Mouse (Mus musculus): ENCODE data around the gene Ddx39b.

Gene Ddx39b

DNA sequence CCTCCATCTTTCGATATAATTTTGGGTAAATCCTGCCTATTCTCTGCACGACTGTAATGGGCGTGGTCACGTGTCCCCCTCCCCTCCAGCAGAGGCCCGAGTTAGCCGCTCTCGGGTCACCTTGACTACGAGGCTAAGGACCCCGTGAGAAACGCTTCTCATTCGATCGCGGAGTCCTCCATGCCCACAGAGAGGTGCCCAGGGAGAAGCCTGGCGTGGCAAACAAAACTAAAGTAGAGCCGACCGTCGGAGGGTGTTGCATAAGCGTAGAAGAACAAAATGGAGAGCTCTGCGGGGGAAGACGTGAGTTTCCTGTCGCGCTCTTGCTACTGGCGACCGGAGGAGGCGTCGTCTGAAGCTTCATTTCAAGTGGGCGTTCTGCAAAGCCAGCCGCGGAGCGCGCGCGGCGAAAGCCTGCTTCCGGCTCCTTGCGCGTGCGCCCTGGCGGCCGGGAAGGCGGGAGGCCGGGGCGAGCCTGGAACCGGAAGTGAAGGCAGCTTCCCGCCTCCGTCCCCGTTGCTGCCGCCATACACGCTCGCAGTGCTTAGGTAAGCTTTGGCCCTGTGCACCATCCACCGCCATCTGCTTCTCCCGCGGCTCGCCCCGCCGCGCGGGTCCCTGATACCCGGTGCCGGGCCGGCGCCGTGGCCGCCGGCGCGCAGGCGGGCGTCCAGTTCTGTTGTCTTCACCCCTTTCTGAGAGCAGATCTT is at the start of gene Ddx39b:
Gene Ddx39b (plus strand): TSS at position 442 of the 710 bp plus-strand sequence.
- DNase-seq (ENCODE audit: low read depth, low spot score) = peak; percentile 99

DNA sequence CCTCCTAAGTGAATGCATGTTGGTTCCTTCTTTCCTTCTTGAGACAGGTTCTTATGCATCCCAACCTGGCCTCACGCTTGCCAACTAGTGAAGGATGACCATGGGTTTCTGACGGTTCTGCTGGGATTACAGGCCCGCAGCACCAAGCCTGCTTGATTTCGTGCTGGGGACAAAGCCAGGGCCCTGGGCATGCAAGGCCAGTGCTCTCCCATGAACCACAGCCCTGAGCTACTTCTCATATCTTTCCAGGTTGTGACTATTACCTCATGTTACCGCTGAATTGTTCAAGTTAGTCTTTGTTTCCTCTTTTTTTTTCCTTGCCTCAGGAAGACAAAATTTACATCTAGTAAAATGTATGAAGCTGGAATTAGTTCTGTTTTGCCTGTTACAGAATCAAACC is 48.6 kb upstream of the Ddx39b start:
- DNase-seq (ENCODE audit: low read depth, low spot score) = no peak

DNA sequence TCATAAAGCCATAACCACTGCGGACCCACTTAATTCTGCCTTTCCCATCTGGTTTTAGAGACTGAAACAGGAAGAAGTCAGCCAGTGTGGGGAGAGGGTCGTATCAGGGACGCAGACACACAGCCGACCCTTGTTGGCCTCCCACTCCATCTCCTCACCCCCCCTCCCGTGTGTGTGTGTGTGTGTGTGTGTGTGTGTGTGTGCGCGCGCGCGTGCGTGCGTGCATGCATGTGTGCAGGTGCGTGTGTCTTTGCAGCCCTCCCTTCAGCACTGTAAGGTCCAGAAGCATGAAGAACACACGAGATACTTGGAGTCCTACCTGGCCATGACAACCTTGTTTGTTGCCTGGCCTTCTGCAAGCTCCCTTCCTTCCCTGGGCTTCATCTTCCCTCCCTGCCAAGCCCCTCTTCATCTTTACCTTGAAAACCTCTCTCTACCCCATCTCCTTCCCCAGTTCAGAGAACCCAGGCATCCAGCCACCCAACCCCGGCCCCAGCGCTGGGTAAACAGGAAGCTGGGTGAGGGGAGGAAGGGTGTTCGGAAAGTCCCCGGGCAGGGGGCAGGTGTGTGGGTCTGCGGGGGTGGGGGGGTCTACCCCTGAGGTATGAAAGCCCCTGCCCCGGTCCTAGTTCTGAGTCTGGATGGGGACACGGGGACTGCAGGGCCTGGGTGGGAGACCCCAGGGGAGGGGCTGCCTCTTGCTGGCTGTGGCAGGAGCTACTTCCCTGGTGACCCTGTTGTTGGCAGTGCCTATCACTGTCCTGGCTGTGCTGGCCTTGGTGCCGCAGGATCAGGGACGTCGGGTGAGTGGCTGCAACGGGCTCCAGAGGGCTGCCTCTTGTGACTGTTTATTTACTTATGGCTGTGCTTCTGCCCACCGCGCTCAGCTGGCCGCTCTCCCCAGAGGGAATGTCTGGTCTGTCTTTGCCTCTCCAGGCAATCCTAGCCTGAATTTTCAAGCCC is 47.4 kb upstream of the Ddx39b start, which contains the start of gene Ltb:
Gene Ltb (plus strand): TSS at position 559 of the 963 bp plus-strand sequence.
- DNase-seq (ENCODE audit: low read depth, low spot score) = no peak

DNA sequence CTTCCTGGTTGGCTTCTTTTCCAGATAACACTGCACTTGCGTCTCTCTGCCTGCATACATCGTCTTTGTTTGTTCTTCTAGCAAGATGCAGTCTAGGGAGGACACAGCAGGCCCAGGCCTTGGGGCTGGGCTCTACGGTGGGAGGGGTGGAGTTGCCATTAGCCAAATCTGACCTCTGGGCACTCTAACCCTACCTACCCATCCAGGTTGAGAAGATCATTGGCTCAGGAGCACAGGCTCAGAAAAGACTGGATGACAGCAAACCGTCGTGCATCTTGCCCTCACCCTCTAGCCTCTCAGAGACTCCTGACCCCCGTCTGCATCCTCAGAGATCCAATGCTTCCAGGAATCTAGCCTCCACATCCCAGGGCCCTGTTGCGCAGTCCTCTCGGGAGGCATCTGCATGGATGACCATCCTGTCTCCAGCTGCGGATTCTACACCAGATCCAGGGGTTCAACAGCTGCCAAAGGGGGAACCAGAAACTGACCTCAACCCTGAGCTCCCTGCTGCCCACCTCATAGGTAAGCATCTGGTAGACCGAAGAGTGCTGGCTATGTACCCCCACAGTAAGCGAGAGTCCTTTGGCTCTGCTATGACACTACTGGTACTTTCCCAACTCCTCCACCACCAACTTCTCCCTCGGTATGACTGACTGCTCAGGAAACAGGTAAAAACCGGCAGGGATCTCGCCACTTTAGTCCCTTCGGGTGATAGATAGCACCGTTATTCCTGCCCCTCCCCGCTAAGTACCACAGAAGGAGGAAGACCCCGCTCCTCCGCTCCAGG is 46.5 kb upstream of the Ddx39b start:
- DNase-seq (ENCODE audit: low read depth, low spot score) = no peak

- DNase-seq (ENCODE audit: low read depth, low spot score) = peak; percentile 77
These were observed 45.8 kb upstream of the Ddx39b start for GRCm38 (mm10) chr17:35195631-35196320.

- no peak for DNase-seq (ENCODE audit: low read depth, low spot score)
These were observed 45.3 kb upstream of the Ddx39b start for GRCm38 (mm10) chr17:35196321-35196641.

DNA sequence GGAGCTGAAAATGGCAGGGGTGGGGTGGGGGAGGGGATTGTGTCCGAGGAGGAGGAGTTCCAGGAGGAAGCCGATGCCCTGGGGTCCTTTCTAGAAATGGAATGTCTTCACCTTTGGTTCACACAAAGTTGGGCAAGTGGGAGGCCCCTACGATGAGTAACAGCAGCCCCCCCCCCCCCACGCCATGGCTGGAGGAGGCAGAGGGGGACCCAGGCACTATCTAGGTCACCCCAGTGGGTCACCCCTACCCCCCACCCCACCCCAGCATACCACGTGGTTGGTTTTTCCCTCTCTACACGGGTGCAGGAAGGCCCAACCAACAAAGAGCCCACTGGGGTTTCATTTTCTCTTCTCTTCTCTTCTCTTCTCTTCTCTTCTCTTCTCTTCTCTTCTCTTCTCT is 44.4 kb upstream of the Ddx39b start:
- no peak for DNase-seq (ENCODE audit: low read depth, low spot score)

- DNase-seq (ENCODE audit: low read depth, low spot score) = no peak
These were observed 43.5 kb upstream of the Ddx39b start for GRCm38 (mm10) chr17:35198029-35198428.

DNA sequence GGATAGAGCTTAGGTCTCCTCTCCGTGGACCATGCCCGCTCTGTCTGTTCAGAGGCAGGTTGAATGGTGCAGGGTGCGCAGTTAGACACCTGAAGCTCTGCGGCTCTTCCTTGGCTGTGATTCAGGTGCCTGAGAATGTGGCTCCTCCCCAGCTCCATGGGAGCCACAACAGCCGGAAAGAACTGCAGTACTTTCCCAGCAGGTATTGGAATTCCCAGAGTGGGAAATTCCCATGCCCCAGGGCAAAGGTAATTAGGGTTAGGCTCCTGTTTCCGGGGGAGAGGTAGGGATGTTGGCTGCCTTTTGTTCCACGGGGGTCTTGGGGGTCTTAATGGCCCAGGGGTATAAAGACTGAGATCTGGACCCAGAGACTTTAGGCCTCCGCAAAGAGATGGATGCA is 42.6 kb upstream of the Ddx39b start:
- no peak for DNase-seq (ENCODE audit: low read depth, low spot score)

- DNase-seq (ENCODE audit: low read depth, low spot score) = peak; percentile 42
These were observed 41.1 kb upstream of the Ddx39b start for GRCm38 (mm10) chr17:35200398-35200797.

- no peak for DNase-seq (ENCODE audit: low read depth, low spot score)
These were observed 40.4 kb upstream of the Ddx39b start for GRCm38 (mm10) chr17:35201128-35201527.

GRCm38 (mm10) chr17:35201787-35202186 is 39.8 kb upstream of the Ddx39b start, which contains the start of gene Tnf:
Gene Tnf (minus strand): TSS chr17:35202007.
- DNase-seq (ENCODE audit: low read depth, low spot score) = no peak

GRCm38 (mm10) chr17:35202442-35202841 is 39.1 kb upstream of the Ddx39b start:
- DNase-seq (ENCODE audit: low read depth, low spot score) = no peak

DNA sequence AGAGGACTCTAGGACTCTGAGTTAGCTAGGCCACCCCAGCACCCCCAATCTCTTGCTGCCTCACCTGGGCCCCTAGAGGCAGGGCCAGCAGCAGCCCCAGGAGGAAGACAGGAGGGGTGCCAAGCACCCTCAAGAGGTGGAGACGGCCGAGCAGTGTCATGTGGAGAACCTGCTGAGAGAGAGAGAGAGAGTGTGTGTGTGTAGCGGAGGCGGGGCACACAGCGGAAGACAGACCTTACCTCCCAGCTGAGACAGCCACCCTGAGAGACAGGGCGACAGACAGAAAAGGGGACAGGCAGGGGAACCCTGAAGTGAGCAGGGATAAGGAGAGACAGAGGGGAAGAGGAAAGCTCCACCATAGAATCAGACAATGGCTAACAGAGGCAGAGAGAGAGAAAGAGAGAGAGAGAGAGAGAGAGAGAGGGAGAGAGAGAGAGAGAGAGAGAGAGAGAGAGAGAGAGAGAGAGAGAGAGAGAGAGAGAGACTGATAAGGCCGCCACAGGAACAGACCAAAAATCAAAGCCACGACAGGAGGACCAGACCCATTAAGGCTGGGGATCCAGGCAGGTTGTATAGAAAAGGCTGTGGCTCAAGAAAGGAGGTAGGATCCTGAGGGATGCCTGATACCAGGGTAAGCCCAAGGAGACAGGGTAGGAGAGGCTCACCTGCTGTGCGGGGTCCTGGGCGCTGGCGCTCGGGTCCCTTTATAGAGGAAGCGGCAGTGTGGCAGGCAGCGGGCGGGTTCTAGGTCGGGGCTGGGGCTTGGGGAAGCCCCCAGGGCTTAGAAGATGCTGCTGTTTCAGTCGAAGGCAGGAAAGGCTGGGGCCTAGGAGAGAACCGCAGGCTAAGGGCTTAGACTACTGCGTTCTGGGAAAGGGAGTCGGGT is 36.8 kb upstream of the Ddx39b start, which contains the start of gene Lta:
Gene Lta (minus strand): TSS at position 858 of the 886 bp plus-strand sequence.
- DNase-seq (ENCODE audit: low read depth, low spot score) = no peak

GRCm38 (mm10) chr17:35205380-35205769 is 36.2 kb upstream of the Ddx39b start:
- no peak for DNase-seq (ENCODE audit: low read depth, low spot score)

DNA sequence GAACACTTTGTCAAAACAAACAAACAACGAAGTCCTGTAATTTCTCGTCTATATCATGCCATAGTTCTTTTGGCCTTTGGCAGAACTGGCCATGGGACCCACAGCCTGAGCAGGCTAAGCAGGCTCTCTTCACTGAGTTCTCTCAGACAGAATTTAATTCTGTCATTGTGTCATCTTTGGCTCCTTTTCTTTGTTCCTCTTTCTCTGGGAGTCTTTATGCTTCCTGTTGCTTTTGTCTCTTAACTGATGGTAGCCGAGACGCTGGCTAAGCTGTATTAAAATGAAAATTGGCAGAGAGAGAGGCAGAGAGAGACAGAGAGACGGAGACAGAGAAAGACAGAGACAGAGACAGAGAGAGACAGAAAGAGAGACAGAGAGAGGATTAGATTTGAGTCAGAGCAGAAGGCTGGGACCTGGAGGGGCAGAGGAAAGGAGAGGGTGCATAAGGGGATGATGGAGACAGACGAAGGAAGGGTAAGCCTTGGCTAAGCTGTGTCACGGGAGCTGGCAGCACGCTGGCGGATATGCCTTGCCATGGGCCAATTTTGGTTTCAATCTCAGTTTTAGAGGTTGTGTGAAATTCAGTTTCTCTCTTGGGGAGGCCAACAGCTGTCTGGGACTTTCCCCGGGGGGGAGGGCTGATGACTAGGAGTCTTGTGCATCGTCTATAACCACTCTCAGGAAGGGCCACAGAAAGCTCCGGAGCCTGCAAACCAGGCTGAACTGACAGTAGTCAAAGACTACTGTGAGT is 31.6 kb upstream of the Ddx39b start:
- no peak for DNase-seq (ENCODE audit: low read depth, low spot score)

GRCm38 (mm10) chr17:35210593-35210992 is 31.0 kb upstream of the Ddx39b start:
- DNase-seq (ENCODE audit: low read depth, low spot score) = no peak

GRCm38 (mm10) chr17:35213071-35213470 is 28.5 kb upstream of the Ddx39b start:
- DNase-seq (ENCODE audit: low read depth, low spot score) = no peak

DNA sequence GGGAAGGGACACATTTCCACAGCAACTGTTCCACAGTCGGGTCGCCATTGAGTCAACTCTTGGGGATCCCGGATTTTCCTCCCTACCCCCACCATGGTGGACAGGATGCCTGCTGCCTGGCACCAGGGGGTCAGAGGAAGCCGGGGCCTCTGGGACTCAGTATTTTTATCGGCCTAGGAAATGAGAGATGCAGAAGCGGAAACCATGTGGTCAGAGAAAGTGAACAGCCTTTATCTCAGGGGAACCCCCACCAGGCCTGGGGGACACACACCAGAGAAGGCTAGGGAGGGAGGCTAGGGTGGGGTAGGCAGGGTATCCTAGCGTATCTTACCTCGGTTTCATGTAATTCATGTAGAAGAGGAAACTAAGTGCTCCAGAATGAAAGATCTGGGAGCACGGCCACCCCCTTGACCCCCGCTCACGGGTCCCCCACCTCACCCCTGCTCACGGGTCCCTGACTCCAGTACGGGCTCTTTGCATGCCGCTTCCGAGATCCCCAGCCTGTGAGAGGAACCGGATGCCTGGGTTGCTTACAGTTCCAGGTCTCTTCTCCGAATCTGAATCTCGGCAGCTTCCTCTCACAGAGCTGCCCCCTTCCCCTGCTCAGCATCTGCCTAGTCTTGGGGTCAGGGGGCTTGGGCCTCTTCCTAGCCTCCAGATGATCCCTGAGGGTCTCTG is 22.9 kb upstream of the Ddx39b start:
- DNase-seq (ENCODE audit: low read depth, low spot score) = no peak

Data from brain, adult 2 months (tissue).